Mouse (Mus musculus): ENCODE measurements at regions not wholly inside any gene's neighbourhood (a gene's known extent, or its start where the extent isn't known, plus 50 kb on each side); places are given as distances from the start of the nearest gene placed in this dataset.

GRCm38 (mm10) chr14:61819251-61819650, 212.0 kb downstream of the Kcnrg start:
- in situ Hi-C loops (cut with MseI, MboI), result no loop called here

GRCm38 (mm10) chr14:61834291-61834936, 227.2 kb downstream of the Kcnrg start:
- in situ Hi-C loops (cut with MseI, MboI), result no loop called here

- in situ Hi-C loops (cut with MseI, MboI), result no loop called here
These were observed 228.5 kb downstream of the Kcnrg start for GRCm38 (mm10) chr14:61835729-61836128.

- in situ Hi-C loops (cut with MseI, MboI), result no loop called here
These were observed 229.0 kb downstream of the Kcnrg start for GRCm38 (mm10) chr14:61836231-61836630.

GRCm38 (mm10) chr14:61836965-61837364, 229.7 kb downstream of the Kcnrg start:
- in situ Hi-C loops (cut with MseI, MboI), result no loop called here

GRCm38 (mm10) chr14:61837851-61838250, 230.6 kb downstream of the Kcnrg start:
- in situ Hi-C loops (cut with MseI, MboI), result no loop called here

GRCm38 (mm10) chr14:61842476-61842875, 235.2 kb downstream of the Kcnrg start:
- in situ Hi-C loops (cut with MseI, MboI), result no loop called here

GRCm38 (mm10) chr14:61846441-61846840, 239.2 kb downstream of the Kcnrg start:
- in situ Hi-C loops (cut with MseI, MboI), result no loop called here

- in situ Hi-C loops (cut with MseI, MboI), result no loop called here
These were observed 243.0 kb downstream of the Kcnrg start for GRCm38 (mm10) chr14:61850244-61850643.

GRCm38 (mm10) chr14:61857616-61858015, 250.4 kb downstream of the Kcnrg start:
- in situ Hi-C loops (cut with MseI, MboI), result no loop called here

- in situ Hi-C loops (cut with MseI, MboI), result no loop called here
These were observed 253.4 kb downstream of the Kcnrg start for GRCm38 (mm10) chr14:61860688-61861087.

GRCm38 (mm10) chr14:61861357-61861958, 254.2 kb downstream of the Kcnrg start:
- in situ Hi-C loops (cut with MseI, MboI), result no loop called here

GRCm38 (mm10) chr14:61862931-61863330, 255.7 kb downstream of the Kcnrg start:
- in situ Hi-C loops (cut with MseI, MboI), result no loop called here

GRCm38 (mm10) chr14:61863475-61863874, 256.2 kb downstream of the Kcnrg start:
- in situ Hi-C loops (cut with MseI, MboI), result no loop called here

- in situ Hi-C loops (cut with MseI, MboI), result no loop called here
These were observed 259.4 kb downstream of the Kcnrg start for GRCm38 (mm10) chr14:61866532-61867268.

GRCm38 (mm10) chr14:61874206-61874605, 266.9 kb downstream of the Kcnrg start:
- in situ Hi-C loops (cut with MseI, MboI), result no loop called here

- in situ Hi-C loops (cut with MseI, MboI), result no loop called here
These were observed 272.2 kb downstream of the Kcnrg start for GRCm38 (mm10) chr14:61879416-61879815.

- in situ Hi-C loops (cut with MseI, MboI), result no loop called here
These were observed 273.4 kb downstream of the Kcnrg start for GRCm38 (mm10) chr14:61880514-61881259.

- in situ Hi-C loops (cut with MseI, MboI), result no loop called here
These were observed 278.2 kb downstream of the Kcnrg start for GRCm38 (mm10) chr14:61885241-61886015.

- in situ Hi-C loops (cut with MseI, MboI), result no loop called here
These were observed 282.4 kb downstream of the Kcnrg start for GRCm38 (mm10) chr14:61889626-61890025.

- in situ Hi-C loops (cut with MseI, MboI), result no loop called here
These were observed 286.5 kb downstream of the Kcnrg start for GRCm38 (mm10) chr14:61893786-61894185.
